Mouse (Mus musculus) embryonic facial prominence, embryonic 11.5 days (tissue): ENCODE results near the gene Catsperd. TPM values are rescaled to one million over a fixed set of nuclear protein-coding genes. Genes with fewer than 3 reads are reported as not detected.
A peak's percentile ranks its signal among the peaks of the same experiment; 100 is the strongest.

ENCODE experiments used
- ATAC-seq: fragments of 200-750 bp; cut with Nextera tagmentation; replicated peaks from 2 replicates; pipeline ENCODE4 v1.8.0; 2017; ENCODE audit warnings: low read depth; ENCODE audit not compliant: insufficient number of reproducible peaks, low FRiP score, low TSS enrichment
- DNase-seq: peaks from one replicate; pipeline ENCODE4 v3.0.0-alpha.2; 2015; ENCODE audit warnings: low spot score
- H3K27ac ChIP-seq: fragments of 300-500 bp; sonication (generic); replicated peaks from 2 replicates; pipeline ENCODE4 v1.5.1; 2014; ENCODE audit warnings: mild to moderate bottlenecking, low read depth, low read length, control low read depth
- H3K27me3 ChIP-seq: fragments of 300-500 bp; sonication (generic); 2 replicates; pipeline ENCODE4 v1.6.1; 2014; ENCODE audit warnings: mild to moderate bottlenecking, low read length, moderate library complexity, mixed read lengths; ENCODE audit not compliant: control insufficient read depth, insufficient read depth
- H3K36me3 ChIP-seq: fragments of 300-500 bp; sonication (generic); replicated peaks from 2 replicates; pipeline ENCODE4 v1.6.1; 2014; ENCODE audit warnings: low read depth, mild to moderate bottlenecking, low read length, moderate library complexity, mixed read lengths; ENCODE audit not compliant: control insufficient read depth, insufficient read depth
- H3K4me1 ChIP-seq: fragments of 300-500 bp; sonication (generic); 2 replicates; pipeline ENCODE4 v1.6.1; 2014; ENCODE audit warnings: low read length, mixed read lengths; ENCODE audit not compliant: control insufficient read depth, insufficient read depth
- H3K4me2 ChIP-seq: fragments of 300-500 bp; sonication (generic); 2 replicates; pipeline ENCODE4 v1.6.1; 2014; ENCODE audit warnings: low read depth, mild to moderate bottlenecking, control low read depth, low read length, moderate library complexity
- H3K4me3 ChIP-seq: fragments of 300-500 bp; sonication (generic); 2 replicates; pipeline ENCODE4 v1.5.1; 2014; ENCODE audit warnings: low read depth, low read length, control low read depth
- H3K9ac ChIP-seq: fragments of 300-500 bp; sonication (generic); replicated peaks from 2 replicates; pipeline ENCODE4 v1.6.1; 2014; ENCODE audit warnings: mild to moderate bottlenecking, control low read depth, low read length
- H3K9me3 ChIP-seq: fragments of 300-500 bp; sonication (generic); replicated peaks from 2 replicates; pipeline ENCODE4 v1.6.1; 2016; ENCODE audit warnings: mild to moderate bottlenecking, low read length, inconsistent platforms, mixed read lengths; ENCODE audit not compliant: control insufficient read depth
- WGBS: fragments of 180-500 bp; shearing (Covaris S2); extraction: QIAGEN DNeasy Blood & Tissue Kit; methylation state at CpG from one replicate; pipeline ENCODE4 v1.1.7; 2014; 5-methylcytosine and 5-hydroxymethylcytosine counted together
- polyA plus RNA-seq: library from polyadenylated mRNA; unstranded; fragments of >200 nt; fragmentation: Nextera tagmentation; extraction: Ambion mirVana; gene quantifications from 2 replicates; pipeline ENCODE4 v1.2.1, GENCODE M21; 2014

Gene Catsperd
- polyA plus RNA-seq, 1 experiment from 2014 or later = 0.70 TPM

GRCm38 (mm10) chr17:56592553-56592952 lies 35.4 kb upstream of the Catsperd start:
- ATAC-seq = no peak

GRCm38 (mm10) chr17:56593527-56594271 lies 34.2 kb upstream of the Catsperd start:
- Histone ChIP-seq H3K9ac (no peak overlapping the region), H3K36me3 (peaks cover 41% of the 10 kb centered on the region), H3K9me3 (no peaks in the 10 kb centered on the region), H3K4me1 (no peaks in the 10 kb centered on the region), H3K27ac (no peak overlapping the region), H3K4me2 (no peak overlapping the region), H3K4me3 (no peak overlapping the region), H3K27me3 (no peaks in the 10 kb centered on the region)
- WGBS = 90% methylated on average over 8 of the region's 8 CpGs
- DNase-seq (no peak), ATAC-seq (no peak)

More at GRCm38 (mm10) chr17:56592553-56592952, 35.4 kb upstream of the Catsperd start:
- H3K27me3 ChIP-seq = no peaks in the 10 kb centered on the region
- H3K36me3 ChIP-seq = peaks cover 41% of the 10 kb centered on the region
- H3K9me3 ChIP-seq = no peaks in the 10 kb centered on the region
- H3K4me3 ChIP-seq = no peak overlapping the region
- H3K27ac ChIP-seq = no peak overlapping the region
- H3K9ac ChIP-seq = no peak overlapping the region
- no peak overlapping the region for H3K4me2 ChIP-seq
- no peaks in the 10 kb centered on the region for H3K4me1 ChIP-seq
- no peak for DNase-seq

- no peak for DNase-seq
- Histone ChIP-seq H3K27me3 (no peaks in the 10 kb centered on the region), H3K9ac (no peak overlapping the region), H3K4me3 (no peak overlapping the region), H3K4me1 (no peaks in the 10 kb centered on the region), H3K9me3 (no peaks in the 10 kb centered on the region), H3K36me3 (peaks cover 53% of the 10 kb centered on the region), H3K27ac (no peak overlapping the region), H3K4me2 (no peak overlapping the region)
- no peak for ATAC-seq
- 94% methylated on average over 28 of the region's 28 CpGs for WGBS
Measured at GRCm38 (mm10) chr17:56603186-56604069, 24.5 kb upstream of the Catsperd start.

GRCm38 (mm10) chr17:56604070-56604380 lies 23.9 kb upstream of the Catsperd start:
- no peak overlapping the region for H3K27ac ChIP-seq
- H3K4me2 ChIP-seq = no peak overlapping the region
- ATAC-seq (no peak), DNase-seq (no peak)
- H3K4me1 ChIP-seq = no peaks in the 10 kb centered on the region
- H3K36me3 ChIP-seq = peaks cover 53% of the 10 kb centered on the region
- H3K4me3 ChIP-seq = no peak overlapping the region
- no peaks in the 10 kb centered on the region for H3K9me3 ChIP-seq
- no peak overlapping the region for H3K9ac ChIP-seq
- 91% methylated on average over 9 of the region's 9 CpGs for WGBS
- H3K27me3 ChIP-seq = no peaks in the 10 kb centered on the region

GRCm38 (mm10) chr17:56604422-56604821 lies 23.5 kb upstream of the Catsperd start:
- Histone ChIP-seq H3K36me3 (peaks cover 53% of the 10 kb centered on the region), H3K9me3 (no peaks in the 10 kb centered on the region), H3K27me3 (no peaks in the 10 kb centered on the region), H3K9ac (no peak overlapping the region), H3K4me1 (no peaks in the 10 kb centered on the region), H3K4me2 (no peak overlapping the region), H3K4me3 (no peak overlapping the region), H3K27ac (no peak overlapping the region)
- no peak for ATAC-seq
- DNase-seq = no peak
- WGBS = 96% methylated on average over 3 of the region's 3 CpGs

- DNase-seq = no peak
- H3K4me2 ChIP-seq = no peak overlapping the region
- 90% methylated on average over 9 of the region's 9 CpGs for WGBS
- ATAC-seq = no peak
- H3K27ac ChIP-seq = no peak overlapping the region
- no peak overlapping the region for H3K9ac ChIP-seq
- peaks cover 44% of the 10 kb centered on the region for H3K36me3 ChIP-seq
- no peaks in the 10 kb centered on the region; the same call in 1 of the 2 replicates for H3K4me1 ChIP-seq
- H3K27me3 ChIP-seq = no peaks in the 10 kb centered on the region
- H3K9me3 ChIP-seq = no peaks in the 10 kb centered on the region
- no peak overlapping the region for H3K4me3 ChIP-seq
Measured at GRCm38 (mm10) chr17:56605431-56605830, 22.5 kb upstream of the Catsperd start.

- H3K4me2 ChIP-seq = no peak overlapping the region
- H3K4me3 ChIP-seq = no peak overlapping the region
- H3K27me3 ChIP-seq = no peaks in the 10 kb centered on the region
- ATAC-seq = no peak
- WGBS = 73% methylated on average over 3 of the region's 3 CpGs
- H3K9ac ChIP-seq = no peak overlapping the region
- H3K9me3 ChIP-seq = no peaks in the 10 kb centered on the region
- peaks cover 31% of the 10 kb centered on the region for H3K36me3 ChIP-seq
- no peak for DNase-seq
- H3K27ac ChIP-seq = no peak overlapping the region
- no peaks in the 10 kb centered on the region; the same call in 1 of the 2 replicates for H3K4me1 ChIP-seq
Measured at GRCm38 (mm10) chr17:56607521-56608062, 20.4 kb upstream of the Catsperd start.

- H3K9me3 ChIP-seq = no peaks in the 10 kb centered on the region
- peak overlapping the region; percentile 18; the same call in 1 of the 2 replicates for H3K9ac ChIP-seq
- no peak overlapping the region for H3K27ac ChIP-seq
- no peak for ATAC-seq
- no peaks in the 10 kb centered on the region for H3K27me3 ChIP-seq
- no peak for DNase-seq
- peaks cover 20% of the 10 kb centered on the region for H3K36me3 ChIP-seq
- H3K4me3 ChIP-seq = peak overlapping the region; percentile 42
- WGBS = 69% methylated on average over 5 of the region's 5 CpGs
- H3K4me1 ChIP-seq = no peaks in the 10 kb centered on the region; the same call in 1 of the 2 replicates
- peak overlapping the region; percentile 41 for H3K4me2 ChIP-seq
Measured at GRCm38 (mm10) chr17:56608699-56609098, 19.2 kb upstream of the Catsperd start.
